8 mouse cellular contexts compared by ENCODE assay signal in genomic region chr10:7473197-7473889, GRCm38 (mm10). TPM values are rescaled to one million over a fixed set of nuclear protein-coding genes. Genes with fewer than 3 reads are reported as not detected.
A peak's percentile ranks its signal among the peaks of the same experiment; 100 is the strongest.
DNase-seq lines count a peak whose midpoint lies in the region; ATAC-seq and TF ChIP-seq lines count a peak whose summit lies in the region.

Gene Ulbp1 (minus strand): TSS chr10:7473638.

- H3K27ac ChIP-seq in cerebellum, adult 2 months (ENCODE audit: insufficient read depth, low read length), result no peak within 1 kb of the TSS
- no peak within 1 kb of the TSS; the same call in 1 of the 2 replicates for H3K27ac ChIP-seq in heart, embryonic 13.5 days (replicated peaks)
- no peak within 1 kb of the TSS for H3K27ac ChIP-seq in limb, embryonic 14.5 days (replicated peaks; ENCODE audit: low read depth, low read length)
- no peak within 1 kb of the TSS for H3K27ac ChIP-seq in forebrain, embryonic 16.5 days (ENCODE audit: low read length)

- no peaks in the 10 kb centered on the region for H3K27me3 ChIP-seq in cerebellum, adult 2 months (ENCODE audit: control insufficient read depth, insufficient read depth, low read length)
- H3K27me3 ChIP-seq in heart, embryonic 13.5 days (replicated peaks), result no peaks in the 10 kb centered on the region
- H3K27me3 ChIP-seq in limb, embryonic 14.5 days (ENCODE audit: control insufficient read depth, insufficient read depth, low read length), result no peaks in the 10 kb centered on the region
- no peaks in the 10 kb centered on the region for H3K27me3 ChIP-seq in forebrain, embryonic 16.5 days (replicated peaks; ENCODE audit: control insufficient read depth, insufficient read depth, low read length)

- no peak for TF ChIP-seq CTCF in cerebellum, adult 2 months (IDR thresholded peaks at IDR 0.05; ENCODE audit: borderline replicate concordance, insufficient read depth, low read depth, low read length)

- no peaks in the 10 kb centered on the region for H3K4me1 ChIP-seq in cerebellum, adult 2 months (ENCODE audit: control insufficient read depth, insufficient read depth, low read length)
- H3K4me1 ChIP-seq in heart, embryonic 13.5 days, result peaks cover 13% of the 10 kb centered on the region
- H3K4me1 ChIP-seq in limb, embryonic 14.5 days (ENCODE audit: control insufficient read depth, insufficient read depth, low read length), result no peaks in the 10 kb centered on the region
- no peaks in the 10 kb centered on the region for H3K4me1 ChIP-seq in forebrain, embryonic 16.5 days (replicated peaks; ENCODE audit: control insufficient read depth, insufficient read depth, low read length)

- peak within 1 kb of the TSS; percentile 66 for H3K9ac ChIP-seq in heart, embryonic 13.5 days
- no peak within 1 kb of the TSS for H3K9ac ChIP-seq in limb, embryonic 14.5 days (ENCODE audit: low read depth, low read length, severe bottlenecking)
- no peak within 1 kb of the TSS for H3K9ac ChIP-seq in forebrain, embryonic 16.5 days (replicated peaks; ENCODE audit: low read depth, low read length)

- no peaks in the 10 kb centered on the region for H3K36me3 ChIP-seq in heart, embryonic 13.5 days
- H3K36me3 ChIP-seq in limb, embryonic 14.5 days (ENCODE audit: control insufficient read depth, insufficient read depth, low read length), result no peaks in the 10 kb centered on the region
- no peaks in the 10 kb centered on the region for H3K36me3 ChIP-seq in forebrain, embryonic 16.5 days (ENCODE audit: control insufficient read depth, insufficient read depth)

- peak within 1 kb of the TSS; percentile 62 for H3K4me2 ChIP-seq in heart, embryonic 13.5 days
- no peak within 1 kb of the TSS for H3K4me2 ChIP-seq in limb, embryonic 14.5 days (replicated peaks; ENCODE audit: low read depth, low read length, severe bottlenecking)
- H3K4me2 ChIP-seq in forebrain, embryonic 16.5 days (ENCODE audit: low read length), result no peak within 1 kb of the TSS

- no peak within 1 kb of the TSS for H3K4me3 ChIP-seq in cerebellum, adult 2 months (replicated peaks; ENCODE audit: insufficient read depth, low read depth, low read length)
- peak within 1 kb of the TSS; percentile 43 for H3K4me3 ChIP-seq in heart, embryonic 13.5 days
- H3K4me3 ChIP-seq in limb, embryonic 14.5 days (replicated peaks; ENCODE audit: low read length), result no peak within 1 kb of the TSS
- no peak within 1 kb of the TSS for H3K4me3 ChIP-seq in forebrain, embryonic 16.5 days (replicated peaks; ENCODE audit: low read length)

- 41% methylated on average over 13 of the region's 13 CpGs for WGBS in cerebellum, adult 2 months
- 44% methylated on average over 13 of the region's 13 CpGs for WGBS in heart, embryonic 13.5 days
- 64% methylated on average over 13 of the region's 13 CpGs for WGBS in limb, embryonic 14.5 days
- WGBS in forebrain, embryonic 16.5 days, result 74% methylated on average over 13 of the region's 13 CpGs

- TF ChIP-seq POLR2A in cerebellum, adult 2 months (IDR thresholded peaks at IDR 0.05; ENCODE audit: borderline replicate concordance, insufficient read depth, low read length), result no peak
- TF ChIP-seq POLR2A in limb, embryonic 14.5 days (IDR thresholded peaks at IDR 0.05; ENCODE audit: borderline replicate concordance, extremely low read depth, insufficient read depth, insufficient read length), result no peak

- DNase-seq in 3134 (ENCODE audit: extremely low read depth, insufficient read length, low spot score) (peak; percentile 98), ES-CJ7 (ENCODE audit: low read depth, low spot score) (peak; percentile 67)
- DNase-seq in cerebellum, adult 2 months, result peak; percentile 29 to 34
- DNase-seq in limb, embryonic 14.5 days (ENCODE audit: low spot score), result peak; percentile 23
- DNase-seq in natural killer cell, adult 2 months (ENCODE audit: low spot score in 2 of 2), result peak; percentile 31 to 39
- peak; percentile 86 for DNase-seq in thymus, postnatal 25 days

- H3K9me3 ChIP-seq in heart, embryonic 13.5 days, result no peaks in the 10 kb centered on the region
- H3K9me3 ChIP-seq in limb, embryonic 14.5 days (ENCODE audit: control insufficient read depth, low read length), result no peaks in the 10 kb centered on the region
- H3K9me3 ChIP-seq in forebrain, embryonic 16.5 days (ENCODE audit: control insufficient read depth, low read length), result no peaks in the 10 kb centered on the region

- peak; percentile 37; the same call in 1 of the 2 replicates for ATAC-seq in heart, embryonic 13.5 days (ENCODE audit: extremely low read depth, insufficient number of reproducible peaks, low FRiP score, low TSS enrichment)
- no peak for ATAC-seq in limb, embryonic 14.5 days (ENCODE audit: low FRiP score, low read depth)
- ATAC-seq in forebrain, embryonic 16.5 days, result no peak

RNA-seq across cellular contexts. Expression of gene Ulbp1, which starts in this region (rescaled TPM):
- 0.10 and 0.21 TPM in 2 replicates for polyA plus RNA-seq in cerebellum, adult 2 months (2012; rRNA removed)
- polyA plus RNA-seq in heart, embryonic 13.5 days (2015; fragmentation: Nextera tagmentation; extraction: Ambion mirVana), result 6.1 and 7.1 TPM in 2 replicates
- 3.2 and 3.3 TPM in 2 replicates for polyA plus RNA-seq in limb, embryonic 14.5 days (2012; rRNA removed)
- polyA plus RNA-seq in limb, embryonic 14.5 days (2014; fragmentation: Nextera tagmentation; extraction: Ambion mirVana), result 2.3 and 4.0 TPM in 2 replicates
- polyA plus RNA-seq in forebrain, embryonic 16.5 days (2015; fragmentation: Nextera tagmentation; extraction: Ambion mirVana), result 0.82 and 1.1 TPM in 2 replicates

Comparison
In these comparisons a context has a peak if more than half of its experiments do, and no peak if none do; other contexts are left out.
1. Peak in DNase-seq in cerebellum, adult 2 months; RNA of the gene not detected or under 1 TPM.
2. DNase-seq: peak in every context shown above with its lines; median percentile 98 in 3134; 86 in thymus, postnatal 25 days; 67 in ES-CJ7; 35 in natural killer cell, adult 2 months; 32 in cerebellum, adult 2 months; 23 in limb, embryonic 14.5 days.